Mouse (Mus musculus) lung, embryonic 16.5 days (tissue): ENCODE data around the gene Irf2bpl. TPM values are rescaled to one million over a fixed set of nuclear protein-coding genes. Genes with fewer than 3 reads are reported as not detected.

Experiments used
- ATAC-seq: fragments of 200-750 bp; cut with Nextera tagmentation; 2 replicates; pipeline ENCODE4 v1.8.0; 2017; ENCODE audit warnings: low read depth, mild to moderate bottlenecking, moderate library complexity
- H3K27ac ChIP-seq: fragments of 300-500 bp; sonication (generic); 2 replicates; pipeline ENCODE4 v1.5.1; 2014; ENCODE audit warnings: mild to moderate bottlenecking, control low read depth, low read length
- H3K27me3 ChIP-seq: fragments of 300-500 bp; sonication (generic); 2 replicates; pipeline ENCODE4 v1.6.1; 2014; ENCODE audit warnings: low read depth, low read length, mixed read lengths; ENCODE audit not compliant: control insufficient read depth, insufficient read depth
- H3K36me3 ChIP-seq: fragments of 300-500 bp; sonication (generic); 2 replicates; pipeline ENCODE4 v1.6.1; 2014; ENCODE audit warnings: low read length; ENCODE audit not compliant: control insufficient read depth, insufficient read depth
- H3K4me1 ChIP-seq: fragments of 300-500 bp; sonication (generic); replicated peaks from 2 replicates; pipeline ENCODE4 v1.6.1; 2014; ENCODE audit warnings: low read length, mixed read lengths; ENCODE audit not compliant: control insufficient read depth, insufficient read depth
- H3K4me2 ChIP-seq: fragments of 300-500 bp; sonication (generic); 2 replicates; pipeline ENCODE4 v1.6.1; 2014; ENCODE audit warnings: low read depth, low read length, control low read depth
- H3K4me3 ChIP-seq: fragments of 300-500 bp; sonication (generic); 2 replicates; pipeline ENCODE4 v1.5.1; 2014; ENCODE audit warnings: mild to moderate bottlenecking, low read length, control low read depth
- H3K9ac ChIP-seq: fragments of 300-500 bp; sonication (generic); 2 replicates; pipeline ENCODE4 v1.6.1; 2014; ENCODE audit warnings: low read length, control low read depth
- H3K9me3 ChIP-seq: fragments of 300-500 bp; sonication (generic); 2 replicates; pipeline ENCODE4 v1.6.1; 2016; ENCODE audit warnings: low read length; ENCODE audit not compliant: control insufficient read depth
- WGBS: fragments of 180-500 bp; shearing (Covaris S2); extraction: QIAGEN DNeasy Blood & Tissue Kit; methylation state at CpG from one replicate; pipeline ENCODE4 v1.1.7; 2014; 5-methylcytosine and 5-hydroxymethylcytosine counted together
- polyA plus RNA-seq: library from polyadenylated mRNA; unstranded; fragments of >200 nt; fragmentation: Nextera tagmentation; extraction: Ambion mirVana; gene quantifications from 2 replicates; pipeline ENCODE4 v1.2.1, GENCODE M21; 2015

Irf2bpl gene
- polyA plus RNA-seq, 1 experiment from 2014 or later: 34.2 TPM

- Histone ChIP-seq H3K4me2 (peak overlapping the region; percentile 67), H3K36me3 (0 out of 2 replicates have a peak, but pooled peaks cover 4% of the 10 kb centered on the region), H3K9me3 (no peaks in the 10 kb centered on the region), H3K9ac (peak overlapping the region; percentile 100), H3K4me1 (peaks cover 42% of the 10 kb centered on the region), H3K27ac (peak overlapping the region; percentile 100; the same call in 1 of the 2 replicates), H3K4me3 (peak overlapping the region; percentile 98), H3K27me3 (no peaks in the 10 kb centered on the region)
- no peak for ATAC-seq
- WGBS: 7% methylated on average over 30 of the region's 33 CpGs
These were observed 2.8 kb downstream of the Irf2bpl start for GRCm38 (mm10) chr12:86881809-86882278.

GRCm38 (mm10) chr12:86880090-86880723, 4.4 kb downstream of the Irf2bpl start:
- Histone ChIP-seq H3K4me2 (peak overlapping the region; percentile 27), H3K9me3 (no peaks in the 10 kb centered on the region), H3K4me1 (peaks cover 26% of the 10 kb centered on the region), H3K4me3 (no peak overlapping the region), H3K27ac (no peak overlapping the region), H3K27me3 (no peaks in the 10 kb centered on the region), H3K9ac (no peak overlapping the region), H3K36me3 (0 out of 2 replicates have a peak, but pooled peaks cover 4% of the 10 kb centered on the region)
- WGBS: 41% methylated on average over 3 of the region's 3 CpGs
- no peak for ATAC-seq

- H3K4me1 ChIP-seq: peaks cover 24% of the 10 kb centered on the region
- H3K9me3 ChIP-seq: no peaks in the 10 kb centered on the region
- 47% methylated on average over 6 of the region's 6 CpGs for WGBS
- H3K4me2 ChIP-seq: no peak overlapping the region
- no peak overlapping the region for H3K9ac ChIP-seq
- H3K27me3 ChIP-seq: no peaks in the 10 kb centered on the region
- no peak overlapping the region for H3K27ac ChIP-seq
- no peak for ATAC-seq
- no peak overlapping the region for H3K4me3 ChIP-seq
- 0 out of 2 replicates have a peak, but pooled peaks cover 4% of the 10 kb centered on the region for H3K36me3 ChIP-seq
These were observed 5.0 kb downstream of the Irf2bpl start for GRCm38 (mm10) chr12:86879446-86880085.

- 54% methylated on average over 16 of the region's 16 CpGs for WGBS
- Histone ChIP-seq H3K9me3 (no peaks in the 10 kb centered on the region), H3K27me3 (no peaks in the 10 kb centered on the region), H3K4me3 (no peak overlapping the region), H3K9ac (no peak overlapping the region), H3K36me3 (0 out of 2 replicates have a peak, but pooled peaks cover 4% of the 10 kb centered on the region), H3K4me2 (no peak overlapping the region), H3K4me1 (peaks cover 24% of the 10 kb centered on the region), H3K27ac (no peak overlapping the region)
- ATAC-seq: no peak
These were observed 5.9 kb downstream of the Irf2bpl start for GRCm38 (mm10) chr12:86878426-86879353.

GRCm38 (mm10) chr12:86876981-86877380, 7.6 kb downstream of the Irf2bpl start:
- Histone ChIP-seq H3K4me1 (peaks cover 33% of the 10 kb centered on the region), H3K4me3 (no peak overlapping the region), H3K4me2 (no peak overlapping the region), H3K9me3 (no peaks in the 10 kb centered on the region), H3K27me3 (no peaks in the 10 kb centered on the region), H3K36me3 (0 out of 2 replicates have a peak, but pooled peaks cover 4% of the 10 kb centered on the region), H3K9ac (no peak overlapping the region), H3K27ac (no peak overlapping the region)
- 91% methylated on average over 4 of the region's 4 CpGs for WGBS
- no peak for ATAC-seq

- no peak overlapping the region for H3K27ac ChIP-seq
- H3K4me3 ChIP-seq: no peak overlapping the region
- no peaks in the 10 kb centered on the region for H3K27me3 ChIP-seq
- ATAC-seq: no peak
- no peak overlapping the region for H3K4me2 ChIP-seq
- 79% methylated on average over 5 of the region's 5 CpGs for WGBS
- H3K36me3 ChIP-seq: 0 out of 2 replicates have a peak, but pooled peaks cover 4% of the 10 kb centered on the region
- H3K4me1 ChIP-seq: peaks cover 33% of the 10 kb centered on the region
- H3K9me3 ChIP-seq: no peaks in the 10 kb centered on the region
- H3K9ac ChIP-seq: no peak overlapping the region
These were observed 8.5 kb downstream of the Irf2bpl start for GRCm38 (mm10) chr12:86876116-86876515.

GRCm38 (mm10) chr12:86872335-86873040, 12.1 kb downstream of the Irf2bpl start:
- Histone ChIP-seq H3K4me2 (no peak overlapping the region), H3K27ac (peak overlapping the region; percentile 69), H3K36me3 (no peaks in the 10 kb centered on the region), H3K4me1 (peaks cover 9% of the 10 kb centered on the region), H3K27me3 (no peaks in the 10 kb centered on the region), H3K9me3 (no peaks in the 10 kb centered on the region), H3K9ac (no peak overlapping the region), H3K4me3 (no peak overlapping the region)
- peak; percentile 89 for ATAC-seq
- 48% methylated on average over 9 of the region's 9 CpGs for whole genome bisulfite sequencing

- no peak overlapping the region for H3K4me3 ChIP-seq
- ATAC-seq: peak; percentile 21; the same call in 1 of the 2 replicates
- H3K27me3 ChIP-seq: no peaks in the 10 kb centered on the region
- no peaks in the 10 kb centered on the region for H3K36me3 ChIP-seq
- no peak overlapping the region for H3K9ac ChIP-seq
- 73% methylated on average over 4 of the region's 4 CpGs for WGBS
- H3K4me2 ChIP-seq: no peak overlapping the region
- no peaks in the 10 kb centered on the region for H3K9me3 ChIP-seq
- H3K27ac ChIP-seq: peak overlapping the region; percentile 69
- peaks cover 15% of the 10 kb centered on the region for H3K4me1 ChIP-seq
These were observed 12.8 kb downstream of the Irf2bpl start for GRCm38 (mm10) chr12:86871666-86872334.
